Mouse (Mus musculus) cerebellum, adult 2 months (tissue): ENCODE data around the gene Gm20517.

ENCODE experiments used
- CTCF ChIP-seq: fragments of 200-500 bp; IDR thresholded peaks from 2 replicates; pipeline ENCODE4 v1.5.1; 2011; ENCODE audit warnings: low read depth, mild to moderate bottlenecking, control low read depth, low read length, moderate library complexity, borderline replicate concordance; ENCODE audit not compliant: insufficient read depth
- POLR2A ChIP-seq: fragments of 200-500 bp; IDR thresholded peaks from 2 replicates; pipeline ENCODE4 v1.6.1; 2011; ENCODE audit warnings: low read length, control low read depth, borderline replicate concordance; ENCODE audit not compliant: insufficient read depth

DNA sequence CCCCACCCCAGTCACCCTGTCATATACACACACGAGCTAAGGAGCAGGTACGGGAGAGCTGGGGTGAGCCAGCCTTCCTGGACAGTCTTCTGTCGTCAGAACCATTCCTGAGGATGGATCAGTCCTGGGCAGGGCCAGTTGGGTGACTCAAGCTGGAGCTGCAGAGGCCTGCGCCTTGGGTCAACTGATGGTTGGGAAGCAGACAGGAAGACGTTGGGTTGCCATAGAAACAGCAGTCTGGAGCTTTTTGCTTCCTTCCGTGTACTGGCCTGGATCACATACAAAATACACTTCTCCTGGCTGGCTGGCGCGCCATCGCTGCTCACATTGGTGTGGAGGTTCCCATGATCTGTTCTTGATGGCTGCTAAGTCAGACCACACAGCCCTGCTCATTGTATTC, 90.4 kb downstream of the Gm20517 start:
- TF ChIP-seq CTCF = no peak
- no peak for TF ChIP-seq POLR2A
